Mouse (Mus musculus): ENCODE data around the gene Hs3st2.

Hs3st2 gene

DNA sequence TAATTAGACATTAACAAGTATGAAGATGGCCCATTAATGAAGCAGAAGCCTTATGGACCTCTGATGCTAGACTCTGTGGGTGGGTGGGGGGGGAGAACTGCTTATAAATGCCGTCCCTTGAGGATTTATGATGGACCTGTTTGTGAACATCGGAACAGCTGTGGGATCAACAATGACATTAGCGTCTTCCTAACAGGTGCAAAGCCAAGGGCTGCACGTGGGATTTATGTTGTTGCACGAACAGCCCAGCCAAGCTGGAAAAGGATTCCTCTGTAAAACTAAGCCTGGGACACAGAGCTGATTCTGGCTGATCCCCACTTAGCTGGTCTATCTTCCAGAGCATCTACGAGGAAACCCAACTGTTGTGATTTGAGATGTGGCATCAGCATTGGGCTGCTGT, 69.0 kb downstream of the Hs3st2 start:
- DNase-seq = no peak

DNA sequence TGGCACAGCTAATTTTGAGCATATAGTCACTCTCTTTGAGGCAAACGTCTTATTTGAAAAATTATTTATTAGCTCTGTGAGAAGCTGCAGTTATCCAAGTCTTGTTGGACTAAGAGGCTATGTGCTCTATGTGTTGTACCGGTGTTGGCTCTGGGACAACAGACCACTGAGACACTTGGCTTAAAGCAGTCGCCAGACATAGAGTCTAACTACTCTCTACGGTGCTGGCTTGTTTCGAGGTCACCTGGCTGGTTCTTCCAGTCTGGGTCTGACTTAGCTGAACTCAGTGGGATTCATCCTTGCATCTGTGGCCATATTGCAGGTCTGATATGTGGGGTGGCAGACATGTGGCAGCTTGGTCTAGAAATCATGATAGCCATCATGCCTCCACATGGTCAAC, 72.8 kb downstream of the Hs3st2 start:
- DNase-seq = no peak

DNA sequence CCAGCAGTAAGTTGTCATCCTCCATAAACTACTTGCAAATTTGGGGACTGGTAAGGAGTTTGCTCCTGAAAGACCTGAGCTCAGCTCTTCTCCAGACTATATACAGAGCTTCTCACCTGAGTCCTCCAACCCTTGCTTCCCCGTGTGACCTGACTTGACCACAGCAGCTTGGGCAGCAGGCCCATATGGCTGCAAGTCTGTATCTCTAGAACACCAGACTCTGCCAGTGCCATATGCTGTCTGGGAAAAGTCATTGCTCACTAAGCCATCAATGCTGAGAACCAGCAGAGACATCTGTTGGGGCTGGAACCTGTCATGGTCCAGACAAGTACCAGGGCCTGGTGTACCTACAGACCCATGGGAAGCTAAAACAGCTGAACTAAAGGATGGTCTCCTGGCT, 73.5 kb downstream of the Hs3st2 start:
- DNase-seq = no peak

DNA sequence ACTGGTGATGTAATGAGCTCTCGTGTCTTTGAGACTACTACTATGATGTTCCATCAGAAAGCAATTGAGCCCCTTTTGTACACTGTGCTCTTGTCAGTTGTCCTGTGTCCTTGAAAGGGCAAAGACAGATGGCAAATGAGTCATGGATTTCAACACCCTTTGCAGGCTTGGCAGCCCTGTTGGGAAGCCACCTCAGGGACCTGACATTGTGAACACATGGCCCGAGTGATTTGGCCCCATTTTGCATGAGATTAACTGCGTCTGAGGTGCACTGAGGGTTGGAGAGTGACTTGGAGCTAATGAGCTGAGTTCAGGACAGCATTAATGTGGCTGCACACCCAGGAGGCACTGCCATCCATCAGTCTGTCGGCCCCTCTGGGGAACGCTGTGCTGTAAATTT, 74.7 kb downstream of the Hs3st2 start:
- DNase-seq = no peak

DNA sequence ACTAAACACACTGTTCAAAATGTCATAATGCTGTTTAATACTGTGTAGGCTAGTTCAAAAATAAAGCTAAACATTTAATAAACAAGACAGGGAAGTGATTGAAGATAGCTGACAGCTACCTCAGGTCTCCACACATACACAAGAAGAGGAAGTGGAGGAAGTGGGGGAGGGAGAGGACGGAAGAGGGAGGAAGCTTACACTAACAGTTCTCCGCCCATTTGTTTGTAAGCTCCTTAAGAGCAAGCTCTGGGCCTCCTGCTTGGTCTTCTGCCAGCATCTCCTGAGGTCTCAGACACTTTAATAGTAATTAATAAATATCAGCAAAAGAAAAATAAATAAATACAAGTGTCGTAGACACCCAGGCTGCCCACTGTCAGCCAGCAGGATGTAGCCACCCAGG, 77.8 kb downstream of the Hs3st2 start:
- DNase-seq = peak; percentile 11 to 24

DNA sequence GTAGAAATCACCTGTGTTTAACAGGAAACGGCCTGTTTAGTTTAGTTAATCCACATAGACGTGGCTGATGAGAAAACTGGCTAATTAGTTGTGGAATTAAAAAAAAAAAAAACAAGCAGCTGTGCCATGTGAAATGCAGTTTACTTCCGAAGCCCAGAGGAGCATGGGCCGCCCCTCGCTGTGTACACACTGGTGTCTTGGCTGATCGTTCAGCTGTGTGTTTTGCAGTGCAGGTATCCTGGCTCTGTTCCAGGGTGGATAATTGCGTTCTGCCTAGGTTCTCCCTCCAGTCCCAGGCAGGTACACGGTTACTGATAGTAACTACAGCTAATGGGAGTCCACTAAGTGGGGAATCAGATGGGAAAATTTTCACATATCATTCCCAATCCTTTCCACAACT, 86.6 kb downstream of the Hs3st2 start:
- DNase-seq = no peak

DNA sequence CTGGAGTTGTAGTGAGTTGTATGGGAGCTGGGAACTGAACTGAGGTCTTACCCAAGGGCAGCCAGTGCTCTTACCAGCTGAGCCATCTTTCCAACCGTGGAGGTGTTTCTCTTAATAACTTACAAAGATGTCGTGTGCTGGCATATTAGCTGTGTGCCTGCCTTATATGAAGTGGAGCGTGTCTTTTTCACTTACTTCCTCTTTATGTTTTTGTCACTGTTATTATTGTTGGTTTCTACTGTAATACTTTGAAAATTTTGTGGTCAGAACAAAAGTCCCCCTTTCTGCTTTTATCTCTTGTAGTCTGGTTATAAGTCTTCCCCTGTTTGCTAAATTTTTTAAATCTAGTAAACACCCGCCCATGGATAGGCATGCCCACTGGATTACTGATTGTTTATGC, 88.4 kb downstream of the Hs3st2 start:
- no peak for DNase-seq

DNA sequence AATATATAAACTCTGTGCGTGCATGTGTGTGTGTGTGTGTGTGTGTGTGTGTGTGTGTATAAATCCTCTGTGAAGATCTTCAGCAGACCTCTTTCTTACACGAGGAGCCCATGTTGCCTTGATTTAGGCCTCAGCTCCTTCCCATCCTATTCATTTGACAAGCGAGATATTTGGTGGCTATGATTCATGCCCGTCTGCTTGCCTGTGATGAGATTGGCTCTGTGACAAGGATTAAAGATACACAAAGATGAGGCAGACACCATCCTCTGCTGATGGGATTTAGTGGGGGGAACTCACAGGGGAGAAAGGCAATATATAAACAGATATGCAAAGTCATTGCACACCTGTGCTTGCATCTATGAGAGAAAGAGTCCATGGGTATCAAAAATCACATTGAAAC, 92.9 kb downstream of the Hs3st2 start:
- no peak for DNase-seq

DNA sequence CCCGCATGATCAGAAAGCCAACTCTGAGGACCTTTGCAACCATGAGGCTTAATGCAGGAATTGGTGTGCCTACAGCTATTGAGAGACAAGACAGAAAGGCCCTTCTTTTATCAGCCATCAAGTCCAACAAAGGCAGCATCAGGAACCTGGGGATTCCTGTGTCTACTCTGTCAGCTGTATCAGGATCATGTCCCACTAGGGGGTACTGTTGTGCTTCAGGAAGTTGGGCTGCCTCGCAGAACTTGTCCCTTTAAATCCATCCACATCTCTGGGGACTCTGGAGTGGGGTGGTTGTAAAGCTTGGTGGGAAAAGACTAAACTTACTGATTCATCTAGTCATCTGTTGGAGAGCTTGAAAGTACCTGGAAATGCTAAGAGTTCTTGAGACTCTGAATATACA, 93.6 kb downstream of the Hs3st2 start:
- DNase-seq = peak in 1 of 2 experiments; percentile 9

DNA sequence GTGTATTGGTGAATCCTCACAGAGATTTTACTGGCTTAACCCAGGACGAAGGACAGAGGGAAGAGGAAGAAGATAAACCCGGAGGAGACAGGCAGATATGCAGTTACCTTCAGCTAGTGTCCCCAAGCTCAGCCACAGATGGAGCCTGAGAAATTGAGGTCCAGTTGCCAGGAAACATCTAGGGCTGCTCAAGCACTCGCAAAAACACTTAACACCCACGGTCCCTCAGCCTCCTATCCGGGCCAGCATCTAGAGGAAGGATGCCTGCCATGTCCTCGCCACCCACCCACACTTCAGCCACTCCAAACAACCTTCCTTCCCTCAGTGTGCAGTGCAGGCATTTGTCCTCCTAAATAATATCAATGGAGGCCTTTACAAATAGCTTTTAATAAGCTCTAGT, 95.6 kb downstream of the Hs3st2 start:
- no peak for DNase-seq

DNA sequence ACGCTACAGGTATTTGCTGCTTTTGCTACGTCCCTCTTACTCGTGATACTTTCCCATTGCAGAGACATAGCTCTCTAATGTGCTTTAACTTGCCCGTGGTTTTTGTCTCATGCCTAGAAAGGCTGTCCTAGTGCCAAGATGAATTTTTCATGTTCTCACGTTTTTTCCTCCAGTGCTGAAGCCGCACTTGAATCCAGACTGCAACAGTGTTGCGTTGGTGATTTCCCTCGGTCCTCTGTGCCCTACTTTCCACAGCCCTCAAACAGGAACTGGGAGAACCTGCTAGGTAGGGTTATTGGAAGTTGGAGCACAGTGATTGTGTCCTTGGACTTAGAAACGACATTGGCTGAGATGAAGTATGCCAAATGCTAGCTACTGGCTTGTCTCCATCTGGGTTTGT, 97.7 kb downstream of the Hs3st2 start:
- DNase-seq = peak; percentile 10 to 37

DNA sequence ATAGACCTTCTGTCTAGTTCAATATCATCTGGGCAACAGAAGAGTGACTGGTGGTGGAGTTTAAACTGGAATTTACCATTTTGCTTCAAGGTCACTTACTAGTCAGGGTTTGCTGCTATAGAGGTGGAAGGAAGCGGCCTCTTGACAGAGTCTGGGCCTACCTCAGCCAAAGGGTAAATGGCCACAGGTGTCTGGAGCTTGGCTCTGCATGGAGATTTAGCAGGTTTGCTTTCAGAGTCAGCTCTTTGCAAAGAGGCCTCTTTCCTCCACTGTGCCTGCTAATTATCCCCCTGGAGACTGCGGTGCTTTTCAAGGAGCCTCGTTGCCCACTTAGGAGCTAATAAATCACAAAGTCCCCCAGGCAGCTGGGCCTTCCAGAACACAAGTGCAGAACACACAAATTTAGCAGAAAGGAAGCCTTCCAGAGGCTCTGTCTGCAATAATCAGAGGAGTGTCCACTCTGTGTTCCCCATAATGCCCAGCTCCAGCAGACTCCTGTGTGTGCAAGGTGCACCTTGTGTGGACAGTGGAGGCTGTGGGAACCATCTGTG, 99.9 kb downstream of the Hs3st2 start:
- DNase-seq = no peak

DNA sequence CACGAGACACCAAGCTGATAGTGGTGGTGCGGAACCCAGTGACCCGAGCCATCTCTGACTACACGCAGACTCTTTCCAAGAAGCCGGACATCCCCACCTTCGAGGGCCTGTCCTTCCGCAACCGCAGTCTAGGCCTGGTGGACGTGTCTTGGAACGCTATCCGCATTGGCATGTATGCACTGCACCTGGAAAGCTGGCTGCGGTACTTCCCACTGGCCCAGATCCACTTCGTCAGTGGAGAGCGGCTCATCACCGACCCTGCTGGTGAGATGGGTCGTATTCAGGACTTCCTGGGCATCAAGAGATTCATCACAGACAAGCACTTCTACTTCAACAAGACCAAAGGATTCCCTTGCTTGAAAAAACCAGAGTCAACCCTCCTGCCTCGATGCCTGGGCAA, 108.9 kb downstream of the Hs3st2 start:
- DNase-seq = no peak

DNA sequence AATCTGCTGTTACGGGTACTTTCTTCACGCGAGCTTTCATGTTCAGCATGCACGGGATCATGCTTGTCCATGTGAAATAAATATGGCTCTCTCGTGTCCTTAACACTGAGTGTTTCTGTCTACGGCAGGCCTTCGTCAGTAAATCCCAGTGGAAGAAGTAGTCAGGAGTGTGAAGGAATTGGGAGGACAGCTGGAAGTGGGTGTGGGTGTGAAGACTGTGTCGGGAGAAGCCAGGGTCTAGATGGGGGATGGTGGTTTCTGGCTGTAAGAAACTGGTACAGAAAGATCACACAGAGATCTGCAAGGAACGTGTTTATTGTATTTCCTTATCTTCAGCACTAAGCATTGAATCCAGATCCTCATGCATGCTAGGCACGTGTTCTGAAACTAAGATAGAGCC, 110.0 kb downstream of the Hs3st2 start:
- no peak for DNase-seq

DNA sequence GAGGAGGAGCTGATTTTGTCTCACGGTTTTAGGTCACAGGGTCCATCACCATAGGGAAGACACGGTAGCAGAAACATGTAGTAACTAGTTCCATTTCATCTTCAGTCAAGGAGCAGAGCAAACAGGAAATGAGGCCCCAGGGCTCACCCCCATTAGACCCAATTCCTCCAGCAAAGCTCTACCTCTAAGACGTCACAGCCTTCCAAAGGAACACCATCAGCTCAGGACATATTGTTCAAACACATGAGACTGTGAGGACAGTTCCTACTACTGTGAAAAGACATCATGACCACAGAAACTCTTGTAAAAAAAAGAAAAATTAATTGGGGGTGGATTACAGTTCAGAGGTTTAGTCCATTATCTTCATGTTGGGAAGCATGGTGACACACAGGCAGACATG, 125.1 kb downstream of the Hs3st2 start:
- no peak for DNase-seq

DNA sequence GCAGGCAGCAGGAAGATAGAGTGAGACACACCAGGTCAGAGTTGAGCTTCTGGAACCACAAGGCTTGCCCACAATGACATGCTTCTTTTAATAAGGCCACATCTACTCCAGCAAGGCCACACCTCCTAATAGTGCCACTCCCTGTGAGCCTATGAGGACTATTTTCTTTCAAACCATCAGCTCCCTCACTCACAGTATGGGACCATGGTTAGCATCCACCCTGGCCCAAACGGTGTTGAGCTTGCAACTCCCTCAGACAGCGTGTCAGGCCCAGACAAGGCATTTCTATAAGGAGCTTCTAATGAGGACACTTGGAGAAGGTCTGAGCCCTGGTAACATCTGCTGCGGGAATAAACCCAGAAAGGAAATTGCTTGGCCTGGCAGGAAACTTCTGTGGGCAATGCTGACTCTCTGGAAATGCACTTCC, 125.5 kb downstream of the Hs3st2 start:
- DNase-seq = no peak

DNA sequence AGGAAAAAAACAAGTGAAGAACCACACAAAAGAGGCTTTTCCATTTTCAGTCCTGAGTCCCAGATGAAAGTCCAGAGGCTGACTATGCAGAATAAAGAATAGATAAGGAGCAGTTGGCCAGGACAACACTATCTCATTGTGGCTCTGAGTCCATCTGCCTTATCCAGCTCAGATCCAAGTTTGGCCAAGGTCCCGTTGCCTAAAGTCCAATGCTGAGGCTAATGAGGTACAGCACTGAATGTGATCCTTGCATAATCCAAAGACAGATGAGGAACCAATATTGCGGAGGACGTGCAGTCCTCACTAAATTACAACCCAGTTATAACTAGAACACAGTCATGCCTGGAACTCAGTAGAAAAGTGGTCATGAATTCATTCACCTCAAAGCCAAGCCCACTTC, 130.5 kb downstream of the Hs3st2 start:
- no peak for DNase-seq

DNA sequence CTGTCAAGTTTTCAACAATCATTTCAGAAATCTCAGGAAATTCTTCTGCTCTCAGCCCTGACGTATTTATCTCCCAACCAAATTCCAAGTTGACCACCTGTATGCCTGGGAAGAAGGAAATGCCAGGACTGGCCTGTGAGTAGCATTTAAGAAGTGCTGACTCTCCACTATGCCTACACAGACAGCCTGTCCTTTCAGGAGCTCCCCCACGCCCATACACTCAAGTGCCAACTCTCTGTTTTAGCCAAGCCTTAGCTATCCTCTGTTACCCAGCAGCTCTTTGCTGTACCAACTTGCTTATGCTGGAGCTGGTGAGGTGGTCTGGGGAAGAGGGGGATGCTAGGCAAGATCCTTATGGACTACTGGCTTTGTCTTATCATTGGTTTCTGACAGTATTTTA, 137.4 kb downstream of the Hs3st2 start:
- DNase-seq = no peak

DNA sequence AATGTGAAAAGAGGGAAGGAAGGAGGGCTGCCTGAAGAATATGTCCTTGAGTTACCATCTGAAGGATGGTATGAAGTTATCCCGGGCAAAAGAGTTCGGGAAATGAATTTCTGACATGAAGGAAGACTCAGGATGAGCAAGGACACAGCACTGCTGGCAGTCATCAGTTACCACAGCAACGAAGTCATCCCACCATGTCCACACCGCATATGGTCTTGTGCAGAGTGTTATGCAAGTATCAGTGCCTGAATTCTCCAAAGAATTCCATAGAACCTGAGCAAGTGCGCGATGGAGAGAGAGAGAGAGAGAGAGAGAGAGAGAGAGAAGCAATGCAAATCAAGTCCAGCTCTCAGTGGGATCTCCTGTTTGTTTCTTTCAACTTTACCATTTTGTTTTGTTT, 142.0 kb downstream of the Hs3st2 start:
- DNase-seq = no peak

DNA sequence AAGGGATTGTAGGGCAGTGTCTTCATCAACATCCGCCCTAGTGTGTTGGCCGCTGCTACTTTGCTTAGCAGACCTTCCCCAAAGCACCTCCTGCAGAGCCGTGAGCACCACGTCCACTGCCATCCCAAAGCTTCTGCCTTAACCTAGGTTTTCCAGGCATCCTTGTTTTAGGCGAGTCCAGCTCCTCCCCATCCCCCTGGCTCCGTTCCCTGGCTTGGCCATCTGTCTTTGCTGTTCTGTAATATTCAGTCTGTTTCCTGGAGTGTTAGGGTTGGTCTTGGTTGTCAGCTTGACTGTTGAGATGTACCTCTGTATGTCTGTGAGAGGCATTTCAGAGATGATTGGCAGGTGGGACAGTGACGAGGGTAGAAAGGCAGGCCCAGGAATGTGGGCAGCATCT, 142.7 kb downstream of the Hs3st2 start:
- no peak for DNase-seq

DNA sequence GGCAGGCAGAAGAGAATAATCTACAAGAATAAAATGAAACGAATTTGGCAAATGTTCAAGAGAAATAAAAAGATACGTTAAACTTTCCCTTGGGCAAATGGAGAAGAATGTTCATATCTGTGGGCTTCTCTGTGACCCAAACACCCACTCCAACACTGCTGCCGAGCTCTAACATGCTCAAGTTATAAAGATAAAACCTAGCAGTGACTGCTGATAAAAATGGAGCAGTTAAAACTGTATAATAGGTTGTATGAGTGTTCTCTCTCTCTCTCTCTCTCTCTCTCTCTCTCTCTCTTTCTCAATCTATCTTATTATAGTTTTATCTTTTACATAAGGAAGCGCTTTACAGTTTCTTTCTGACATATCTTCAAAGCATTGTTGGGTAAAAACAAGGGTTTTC, 144.3 kb downstream of the Hs3st2 start:
- no peak for DNase-seq

DNA sequence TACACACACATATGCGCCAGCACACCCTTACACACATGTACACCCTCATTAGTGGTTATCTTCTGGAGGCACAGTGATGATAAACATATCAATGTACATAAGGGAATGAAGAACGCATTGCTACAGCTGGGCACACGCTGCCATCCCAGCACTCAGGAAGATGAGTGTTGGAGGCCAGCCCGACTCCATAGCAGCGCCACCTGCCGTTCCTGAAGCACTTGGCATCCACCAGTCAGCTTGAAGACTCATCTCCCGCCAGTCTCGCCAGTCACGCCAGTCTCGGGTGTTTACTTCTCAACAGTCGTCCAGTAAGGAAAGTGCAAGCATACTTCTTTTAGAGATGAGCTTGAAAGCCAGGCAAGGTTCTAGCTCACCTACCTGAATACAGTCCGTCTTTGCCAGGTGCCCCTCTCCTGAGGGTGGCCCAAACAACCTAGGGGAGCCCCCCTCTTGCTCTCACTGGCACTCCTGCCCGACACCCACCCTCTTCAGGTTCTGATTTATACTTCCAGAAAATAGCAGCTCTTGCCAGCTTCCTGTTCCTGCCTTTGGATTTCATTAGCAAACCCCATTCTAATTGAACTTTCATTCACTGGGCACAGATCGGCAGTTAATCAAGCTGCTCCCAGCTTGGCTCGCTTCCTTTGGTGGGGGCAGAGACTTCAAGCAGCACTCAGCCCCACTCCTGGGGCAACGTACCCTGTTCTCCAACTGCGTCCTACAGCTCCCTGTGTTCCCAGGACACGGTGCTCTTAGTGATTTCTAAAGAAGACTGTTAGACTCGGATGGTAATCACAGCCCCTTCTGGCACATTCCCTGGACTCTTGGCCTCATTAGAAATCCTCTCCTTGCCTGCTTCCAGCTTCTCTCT, 148.0 kb downstream of the Hs3st2 start:
- peak; percentile 17 to 29 for DNase-seq

DNA sequence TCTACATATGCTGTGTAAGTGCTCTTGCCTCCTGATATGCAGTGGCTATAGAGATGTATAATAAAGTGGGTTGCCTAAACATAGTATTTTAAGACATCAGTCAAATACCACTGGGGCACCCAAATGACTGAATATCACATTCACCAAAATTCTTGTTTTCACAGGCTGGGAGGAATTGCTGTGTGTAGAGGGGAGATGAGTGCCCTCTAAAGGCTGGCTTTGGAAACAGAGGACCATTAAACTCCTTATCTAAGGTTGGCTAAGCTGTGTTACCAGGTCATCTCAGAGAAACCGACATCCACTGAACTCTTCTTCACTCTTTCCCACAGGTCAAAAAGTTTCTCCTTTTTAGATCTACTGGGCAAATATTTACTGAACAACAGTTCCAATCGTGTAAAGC, 150.8 kb downstream of the Hs3st2 start:
- DNase-seq = no peak

DNA sequence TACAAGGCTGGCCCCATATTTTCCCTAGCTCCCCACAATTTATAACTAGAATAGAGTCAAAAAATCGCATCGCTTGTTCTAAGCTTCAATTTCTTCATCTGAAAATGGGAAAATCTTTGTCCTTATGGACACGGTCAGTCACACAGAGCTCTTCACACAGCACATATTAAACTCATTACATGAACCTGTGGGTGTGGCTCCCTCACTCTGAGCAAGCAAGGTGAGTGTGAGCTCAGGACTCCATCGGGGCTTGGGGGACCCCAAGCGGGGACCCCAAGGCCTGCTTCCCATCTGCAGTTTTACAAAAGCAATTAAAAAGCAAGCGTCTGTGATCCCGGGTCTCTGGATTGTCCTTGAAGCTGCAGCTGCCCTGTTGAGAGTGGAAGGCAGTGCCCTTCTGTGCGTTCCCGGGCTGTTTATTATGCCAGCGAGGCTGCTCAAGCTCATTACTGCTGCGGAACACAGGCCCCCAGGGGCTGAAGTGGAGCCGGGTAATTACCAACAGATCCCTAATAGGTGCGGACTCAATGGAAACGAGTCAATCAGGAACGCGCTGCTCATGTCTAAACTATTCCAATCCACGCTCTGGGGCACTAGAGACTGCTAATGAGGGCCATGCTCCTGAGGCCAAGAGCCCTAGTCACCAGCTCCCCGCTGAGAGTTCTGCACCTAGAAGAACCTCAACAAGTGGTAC, 157.8 kb downstream of the Hs3st2 start:
- DNase-seq = peak; percentile 16 to 29

All from kidney, adult 8-10 months (tissue).